Mouse (Mus musculus) spleen, embryonic (tissue): ENCODE results near the gene Smim22.

ENCODE experiments used
- CTCF ChIA-PET: fragments of 350-600 bp; sonication (Branson Sonifier 250); formaldehyde crosslinking; loops from one replicate; lab custom pipeline; 2022; lab: Charles Lee

The Smim22 gene

GRCm38 (mm10) chr16:5007067-5007466 lies at the start of gene Smim22:
Gene Smim22, plus strand, starts transcription at chr16:5007288.
- CTCF ChIA-PET, result no interaction called here

DNA sequence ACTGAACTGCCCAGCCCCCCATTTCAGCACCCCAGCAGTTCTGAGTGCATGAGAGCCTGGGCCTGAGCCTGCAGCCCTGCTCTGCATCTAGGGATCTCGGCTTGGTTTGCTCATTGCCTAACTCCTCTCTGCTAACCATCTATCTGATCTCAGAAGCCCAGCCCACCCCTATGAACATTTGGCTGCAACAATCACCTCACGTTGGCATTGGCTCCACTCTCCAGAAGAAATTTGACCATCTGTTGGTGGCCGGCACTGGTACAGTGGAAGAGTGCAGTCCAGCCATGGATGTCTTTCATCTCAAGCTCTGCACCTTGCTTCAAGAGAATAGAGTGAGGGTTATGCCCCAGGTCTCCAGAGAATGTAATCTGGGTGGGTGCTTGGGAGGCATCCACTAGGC lies 49.6 kb upstream of the Smim22 start:
- CTCF ChIA-PET, result no interaction called here

DNA sequence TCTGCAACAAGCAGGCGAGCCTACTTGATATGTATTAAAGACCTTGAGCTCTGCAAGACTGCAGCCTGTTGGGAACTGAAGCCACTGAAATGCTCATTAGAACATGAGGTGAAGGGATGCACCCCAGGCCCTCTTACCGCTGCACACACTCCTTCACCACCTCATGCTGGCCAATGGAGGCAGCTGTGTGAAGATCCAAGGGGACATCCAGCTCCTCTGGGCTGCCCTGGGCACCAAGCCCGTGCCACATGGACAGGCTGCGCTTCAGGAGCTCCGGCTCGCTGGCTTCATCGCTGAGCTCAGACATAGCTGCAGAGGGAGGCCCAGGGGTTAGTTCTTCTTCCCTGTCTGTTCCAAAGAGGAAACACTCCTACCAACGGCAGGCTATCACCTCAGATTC lies 46.8 kb upstream of the Smim22 start:
- CTCF ChIA-PET, result no interaction called here

DNA sequence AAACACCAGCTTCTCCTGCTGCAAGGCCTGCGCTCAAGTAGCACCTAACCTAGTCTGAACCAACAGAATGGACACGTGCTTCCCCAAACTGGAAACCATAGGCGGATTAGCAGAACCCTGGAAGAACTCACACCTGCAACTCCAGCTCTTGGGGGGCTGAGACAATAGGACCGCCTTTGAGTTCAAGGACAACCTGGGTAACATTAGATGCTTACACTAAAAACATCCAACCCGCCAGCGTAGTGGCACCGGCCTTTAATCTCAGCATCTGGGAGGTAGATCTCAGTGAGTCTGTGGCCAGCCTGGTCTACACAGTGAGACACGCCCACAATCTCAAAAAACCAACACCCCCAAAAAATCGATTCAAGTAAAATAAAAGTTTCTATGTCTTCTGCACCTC lies 43.7 kb upstream of the Smim22 start:
- CTCF ChIA-PET, result no interaction called here

DNA sequence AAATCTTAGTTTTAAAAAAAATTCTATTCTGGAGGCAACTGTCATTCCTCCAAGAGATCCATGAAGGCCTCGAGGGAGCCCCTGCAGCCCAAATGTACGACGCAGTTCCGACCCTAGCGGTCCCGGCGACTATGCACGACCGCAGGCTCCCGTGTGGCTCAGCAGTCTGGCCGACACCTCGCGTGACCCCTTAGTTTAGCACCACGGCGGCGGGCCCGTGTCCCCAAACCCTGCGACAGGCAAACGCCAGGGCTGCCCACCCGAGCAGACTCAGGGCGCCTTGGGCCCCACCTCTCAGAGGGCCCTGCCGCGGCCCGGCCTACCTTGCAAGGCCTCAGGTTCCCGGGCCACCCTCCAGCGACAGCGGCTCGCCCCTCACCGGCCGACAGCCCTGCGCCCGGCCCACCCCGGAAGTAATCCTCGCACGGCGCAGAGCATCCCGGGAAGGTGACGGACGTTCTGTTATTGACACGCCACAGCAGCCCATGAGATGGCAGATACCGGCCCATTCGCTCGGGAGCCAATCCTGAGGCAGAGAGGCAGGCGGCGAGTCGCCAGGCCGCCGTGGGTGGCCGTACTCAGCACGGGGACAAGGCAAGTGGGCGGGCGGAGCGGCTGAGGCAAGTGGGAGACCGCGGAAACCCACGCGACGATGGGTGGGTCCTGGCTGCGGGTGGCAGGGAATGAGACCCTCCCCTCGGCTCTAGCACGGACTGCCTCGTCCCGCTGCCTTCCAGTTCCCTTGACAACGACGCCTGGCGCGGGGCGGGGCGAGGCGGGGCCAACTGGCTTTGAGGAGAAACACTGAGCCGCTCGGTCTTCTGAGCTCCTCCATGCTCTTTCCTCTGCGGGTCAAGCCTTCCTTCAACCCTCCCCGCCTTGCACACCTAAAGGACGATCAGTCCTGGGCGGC lies 43.0 kb upstream of the Smim22 start, which contains the start of gene Anks3:
Anks3 (minus strand) TSS at position 409 of the 913 bp plus-strand sequence.
- CTCF ChIA-PET, result no interaction called here

- CTCF ChIA-PET, result no interaction called here
Measured at GRCm38 (mm10) chr16:4964731-4965391, 42.2 kb upstream of the Smim22 start.

DNA sequence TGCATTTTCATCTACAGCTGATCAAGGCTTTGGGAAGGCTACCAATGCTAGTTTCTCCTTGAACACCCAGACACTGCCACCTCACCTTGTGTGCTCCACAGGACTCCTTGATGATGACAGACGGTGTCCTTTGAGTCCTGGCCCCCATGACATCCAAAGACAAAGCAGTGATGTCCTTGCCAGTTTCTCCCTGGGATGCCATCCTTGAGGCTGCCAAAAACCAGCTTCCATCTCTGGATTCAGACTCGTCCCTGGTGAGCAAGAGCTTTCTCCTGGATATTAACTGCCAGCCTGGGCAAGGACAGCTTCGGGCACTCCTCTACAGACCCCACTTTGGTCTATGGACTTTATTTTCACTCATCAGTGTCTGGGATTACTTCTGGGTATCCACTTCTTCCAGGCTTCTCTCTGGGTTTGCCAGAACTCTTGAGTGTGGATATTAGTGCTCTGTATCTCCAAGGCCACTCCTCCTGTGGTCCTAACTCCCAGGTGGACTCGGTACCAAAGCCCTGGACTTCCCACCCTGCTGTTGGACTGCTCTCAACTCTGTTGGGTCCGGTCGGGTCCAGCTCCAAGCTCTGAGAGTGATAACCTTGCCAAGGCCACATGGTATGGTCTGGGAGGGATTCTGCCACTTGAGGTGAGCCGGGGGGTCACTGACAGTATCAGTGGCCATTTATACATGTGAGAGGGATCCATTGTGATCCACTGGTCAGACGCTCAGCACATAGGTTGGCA lies 41.5 kb upstream of the Smim22 start:
- CTCF ChIA-PET, result no interaction called here

GRCm38 (mm10) chr16:4968426-4968825 lies 38.7 kb upstream of the Smim22 start:
- CTCF ChIA-PET, result no interaction called here

- CTCF ChIA-PET, result no interaction called here
Measured at GRCm38 (mm10) chr16:4969055-4969843, 37.8 kb upstream of the Smim22 start.

DNA sequence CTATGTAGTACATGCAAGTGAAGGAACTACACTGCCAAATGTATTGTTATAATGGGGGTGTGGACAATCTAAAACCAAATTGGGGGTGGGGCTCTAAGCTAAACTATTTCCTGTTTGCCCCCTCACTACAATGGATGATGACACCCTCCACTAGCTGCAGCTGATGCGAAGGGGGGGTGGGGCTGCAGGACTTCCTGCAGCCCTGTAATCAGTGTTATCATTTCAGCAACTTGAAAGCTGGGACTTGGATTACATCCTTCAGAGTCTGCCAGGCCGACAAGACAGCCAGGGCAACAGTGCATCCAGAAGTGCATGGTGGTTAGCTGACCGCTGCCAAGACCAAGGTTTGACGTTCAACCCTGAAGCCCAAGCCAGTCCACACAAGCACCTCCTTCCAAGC lies 35.5 kb upstream of the Smim22 start:
- CTCF ChIA-PET, result no interaction called here

- CTCF ChIA-PET, result no interaction called here
Measured at GRCm38 (mm10) chr16:4974521-4974920, 32.6 kb upstream of the Smim22 start.

DNA sequence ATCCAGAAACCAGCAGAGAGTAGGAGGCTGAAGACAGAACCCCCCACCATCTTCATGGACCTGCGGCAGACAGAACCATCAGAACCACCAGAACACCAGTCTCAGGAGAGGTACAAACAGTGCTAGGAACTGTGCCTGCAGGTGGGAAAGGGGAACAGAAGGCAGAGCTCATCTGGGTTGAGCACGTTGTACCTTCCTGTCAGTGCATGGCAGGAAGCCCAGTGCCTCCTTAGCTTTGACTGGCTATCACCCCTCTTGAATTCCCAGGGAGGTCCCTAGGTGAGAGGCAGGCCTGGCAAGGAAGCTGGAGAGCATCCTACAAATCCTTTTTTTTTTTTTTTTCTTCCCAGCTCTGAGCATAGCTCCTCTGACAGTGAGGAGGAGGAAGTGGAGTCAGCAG lies 30.9 kb upstream of the Smim22 start:
- CTCF ChIA-PET, result no interaction called here

- CTCF ChIA-PET, result no interaction called here
Measured at GRCm38 (mm10) chr16:4978275-4979051, 28.6 kb upstream of the Smim22 start.

GRCm38 (mm10) chr16:4979755-4980380 lies 27.2 kb upstream of the Smim22 start:
- CTCF ChIA-PET, result interaction anchor here (0.7 kb wide), 1 partner anchor 13 kb away, joined by 3 read pairs; no protein-coding TSS in a partner anchor

DNA sequence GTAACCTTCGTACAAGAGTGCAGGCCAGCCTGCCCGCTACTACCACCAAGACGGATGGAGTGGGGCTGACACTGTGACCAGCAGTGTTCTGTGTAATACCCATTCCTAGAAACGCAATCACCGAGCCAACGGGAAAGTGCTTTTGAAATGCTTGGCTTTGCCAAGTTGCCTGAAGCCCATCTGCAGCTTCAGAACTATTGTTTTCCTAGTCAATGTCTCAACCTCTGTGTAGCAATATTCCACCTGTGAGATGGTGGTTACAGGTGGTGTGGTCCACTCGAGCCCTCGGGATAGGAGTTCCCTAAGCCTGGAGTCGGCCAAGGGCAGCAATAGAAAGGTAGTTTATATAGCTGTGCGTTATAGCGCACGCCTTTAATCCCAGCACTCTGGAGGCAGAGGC lies 22.4 kb upstream of the Smim22 start:
- CTCF ChIA-PET, result no interaction called here

DNA sequence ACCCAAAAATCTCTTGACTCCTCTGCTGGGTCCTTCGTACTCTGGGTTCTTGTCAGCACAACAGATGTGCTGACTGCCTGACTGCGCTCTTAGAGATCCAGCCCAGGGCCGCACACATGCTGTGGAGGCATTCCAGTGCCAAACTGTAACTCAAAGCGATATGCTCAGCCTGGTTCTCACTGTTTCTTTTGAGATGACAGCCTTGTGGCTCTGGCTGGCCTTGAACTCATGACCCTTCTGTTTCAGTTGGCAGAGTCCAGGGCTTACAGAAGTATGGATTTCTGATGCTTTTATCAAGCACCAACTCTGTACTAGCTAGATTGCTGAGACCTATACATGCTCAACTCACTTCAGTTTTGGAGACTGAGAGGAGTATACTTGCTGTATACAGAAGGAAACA lies 13.8 kb upstream of the Smim22 start:
- CTCF ChIA-PET, result interaction anchor here (0.6 kb wide), 1 partner anchor 415 kb away, joined by 4 read pairs; no protein-coding TSS in a partner anchor

DNA sequence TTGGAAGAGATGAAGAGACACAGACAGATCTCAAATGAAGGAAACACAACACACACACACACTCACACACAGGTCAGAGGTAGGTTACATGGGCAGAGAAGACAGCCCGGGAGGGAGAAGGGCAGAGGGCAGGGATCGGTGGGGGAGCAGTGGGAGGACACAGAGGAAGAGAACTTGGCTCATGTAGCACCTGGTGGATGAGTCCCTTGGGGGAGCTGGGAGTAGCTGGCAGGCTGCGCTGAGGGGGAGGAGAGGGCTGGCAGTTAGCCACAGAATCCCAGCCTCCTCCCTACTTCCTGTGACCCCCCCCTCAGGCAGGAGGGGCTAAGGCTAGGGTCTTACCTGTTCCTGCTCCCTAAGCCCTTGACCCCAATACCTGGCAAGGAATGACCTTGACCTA lies 9.5 kb upstream of the Smim22 start, which contains the start of gene Sept12:
Sept12 (minus strand) TSS at position 300 of the 400 bp plus-strand sequence.
- CTCF ChIA-PET, result no interaction called here

- CTCF ChIA-PET, result interaction anchor here (0.6 kb wide), 2 partner anchors 10 to 322 kb away, joined by 3 to 4 read pairs; no protein-coding TSS in a partner anchor
Measured at GRCm38 (mm10) chr16:4998984-4999383, 8.1 kb upstream of the Smim22 start.

GRCm38 (mm10) chr16:5000611-5001010 lies 6.5 kb upstream of the Smim22 start:
- CTCF ChIA-PET, result no interaction called here

- CTCF ChIA-PET, result no interaction called here
Measured at GRCm38 (mm10) chr16:5007492-5007891, 404 bp downstream of the Smim22 start.
